Mouse (Mus musculus) stomach, postnatal 0 days (tissue): ENCODE results near the gene Pcnx3. TPM values are rescaled to one million over a fixed set of nuclear protein-coding genes. Genes with fewer than 3 reads are reported as not detected.

Experiments
- ATAC-seq: fragments of 200-750 bp; cut with Nextera tagmentation; 2 replicates; pipeline ENCODE4 v1.8.0; 2017; ENCODE audit not compliant: low FRiP score, low TSS enrichment
- DNase-seq: peaks from one replicate; pipeline ENCODE4 v3.0.0-alpha.2; 2016; ENCODE audit warnings: low spot score
- H3K27ac ChIP-seq: fragments of 300-500 bp; sonication (generic); replicated peaks from 2 replicates; pipeline ENCODE4 v1.5.1; 2014; ENCODE audit warnings: mild to moderate bottlenecking, control low read depth
- H3K27me3 ChIP-seq: fragments of 300-500 bp; sonication (generic); 2 replicates; pipeline ENCODE4 v1.6.1; 2014; ENCODE audit warnings: low read length; ENCODE audit not compliant: control insufficient read depth, insufficient read depth
- H3K36me3 ChIP-seq: fragments of 300-500 bp; sonication (generic); 2 replicates; pipeline ENCODE4 v1.6.1; 2014; ENCODE audit warnings: low read length, mixed read lengths; ENCODE audit not compliant: control insufficient read depth, insufficient read depth
- H3K4me1 ChIP-seq: fragments of 300-500 bp; sonication (generic); replicated peaks from 2 replicates; pipeline ENCODE4 v1.6.1; 2014; ENCODE audit warnings: antibody characterized with exemption; ENCODE audit not compliant: control insufficient read depth, insufficient read depth
- H3K4me2 ChIP-seq: fragments of 300-500 bp; sonication (generic); replicated peaks from 2 replicates; pipeline ENCODE4 v1.6.1; 2014; ENCODE audit warnings: low read depth, mild to moderate bottlenecking, control low read depth, moderate library complexity
- H3K4me3 ChIP-seq: fragments of 300-500 bp; sonication (generic); 2 replicates; pipeline ENCODE4 v1.5.1; 2014; ENCODE audit warnings: low read depth, low read length, control low read depth
- H3K9ac ChIP-seq: fragments of 300-500 bp; sonication (generic); 2 replicates; pipeline ENCODE4 v1.6.1; 2014; ENCODE audit warnings: mild to moderate bottlenecking, low read length, control low read depth, mixed read lengths
- H3K9me3 ChIP-seq: fragments of 300-500 bp; sonication (generic); 2 replicates; pipeline ENCODE4 v1.6.1; 2016; ENCODE audit warnings: low read length; ENCODE audit not compliant: control insufficient read depth
- CTCF ChIP-seq: IDR thresholded peaks from 2 replicates; pipeline ENCODE4 v1.5.1; 2016; ENCODE audit warnings: antibody characterized with exemption, low read depth, mild to moderate bottlenecking, moderate library complexity
- EP300 ChIP-seq: optimal IDR thresholded peaks from 2 replicates; pipeline ENCODE3; 2016; ENCODE audit warnings: antibody characterized with exemption
- WGBS: fragments of 180-500 bp; shearing (Covaris S2); extraction: QIAGEN DNeasy Blood & Tissue Kit; methylation state at CpG from one replicate; pipeline ENCODE4 v1.1.7; 2014; 5-methylcytosine and 5-hydroxymethylcytosine counted together
- polyA plus RNA-seq: library from polyadenylated mRNA; unstranded; fragments of >200 nt; fragmentation: Nextera tagmentation; extraction: Ambion mirVana; gene quantifications from 2 replicates; pipeline ENCODE4 v1.2.1, GENCODE M21; 2015

The Pcnx3 gene
- polyA plus RNA-seq, 1 experiment from 2014 or later, result 6.5 TPM

DNA sequence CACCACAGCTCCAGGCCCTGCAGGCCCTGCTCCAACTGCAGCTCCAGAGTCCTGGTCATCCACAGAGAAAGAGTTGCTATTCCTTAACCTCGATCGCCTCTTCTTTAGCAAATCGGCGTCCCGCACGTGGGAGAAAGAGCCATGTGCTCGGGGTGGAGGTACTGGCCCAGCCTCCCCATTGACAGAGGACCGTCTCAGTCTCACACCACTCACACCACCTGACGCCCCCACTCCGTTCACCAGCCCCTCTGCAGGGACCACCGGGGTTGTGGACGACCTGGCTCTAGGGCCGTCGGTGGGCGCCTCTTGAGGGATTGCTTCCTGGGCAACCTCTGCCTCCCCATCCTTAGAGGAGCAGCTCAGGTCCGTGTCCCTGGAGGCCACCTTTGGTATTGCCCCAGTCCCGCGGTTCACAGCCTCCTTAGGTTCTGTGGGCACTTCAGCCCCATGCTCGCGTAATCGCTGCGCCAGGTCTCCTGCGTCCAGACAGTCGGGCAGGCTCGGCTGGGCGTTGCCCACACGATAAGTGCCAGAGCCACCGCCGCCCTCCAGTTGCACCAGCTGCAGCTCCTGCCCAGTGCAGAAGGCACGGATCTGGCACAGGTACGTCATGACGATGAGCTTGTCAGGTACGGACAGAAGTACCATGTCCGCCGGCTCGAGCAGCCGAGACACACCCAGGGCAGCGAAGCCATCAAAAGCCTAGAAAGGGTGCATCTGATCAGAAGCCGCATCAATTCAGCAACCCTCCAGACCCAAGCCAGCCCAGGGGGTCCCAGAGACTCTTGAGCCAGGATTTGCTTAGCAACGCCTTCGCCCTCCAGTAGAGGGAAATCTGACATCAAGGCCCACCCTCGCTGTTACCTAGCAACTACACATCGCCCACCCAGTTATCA lies 27.3 kb upstream of the Pcnx3 start:
- peak overlapping the region; percentile 23; the same call in 1 of the 2 replicates for H3K9ac ChIP-seq
- 38% methylated on average over 43 of the region's 43 CpGs for whole genome bisulfite sequencing
- H3K27ac ChIP-seq, result no peak overlapping the region
- H3K4me1 ChIP-seq, result peaks cover 7% of the 10 kb centered on the region; the same call in 1 of the 2 replicates
- peak overlapping the region; percentile 31 for H3K4me2 ChIP-seq
- peak; percentile 85 for DNase-seq
- peak; percentile 87 for ATAC-seq
- H3K36me3 ChIP-seq, result peaks cover 26% of the 10 kb centered on the region
- no peaks in the 10 kb centered on the region for H3K27me3 ChIP-seq
- H3K9me3 ChIP-seq, result no peaks in the 10 kb centered on the region
- TF ChIP-seq CTCF (peak; percentile 63), EP300 (no peak)
- no peak overlapping the region for H3K4me3 ChIP-seq

DNA sequence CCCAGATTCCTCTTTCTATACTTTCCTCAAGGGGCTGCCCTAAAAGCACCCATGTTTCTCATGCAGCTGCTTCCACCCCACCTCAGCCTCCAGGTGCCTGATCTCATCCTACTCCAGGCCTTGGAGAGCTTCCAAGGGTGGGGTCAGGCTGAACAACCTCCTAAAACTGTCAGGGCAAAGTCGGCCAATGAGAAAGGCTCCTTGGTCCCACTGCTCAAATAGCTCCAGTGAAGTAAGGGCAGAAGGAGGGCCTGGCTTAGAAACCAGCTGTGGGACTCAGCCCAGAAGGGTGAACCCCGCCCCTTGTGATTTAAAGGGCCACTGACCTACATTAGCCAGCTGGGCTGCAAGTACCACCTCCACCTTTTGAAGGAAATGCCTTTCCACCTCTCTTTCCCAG lies 25.0 kb upstream of the Pcnx3 start:
- 0% methylated on average over 1 of the region's 2 CpGs for WGBS
- DNase-seq, result peak; percentile 82
- H3K4me2 ChIP-seq, result no peak overlapping the region; the same call in 1 of the 2 replicates

DNA sequence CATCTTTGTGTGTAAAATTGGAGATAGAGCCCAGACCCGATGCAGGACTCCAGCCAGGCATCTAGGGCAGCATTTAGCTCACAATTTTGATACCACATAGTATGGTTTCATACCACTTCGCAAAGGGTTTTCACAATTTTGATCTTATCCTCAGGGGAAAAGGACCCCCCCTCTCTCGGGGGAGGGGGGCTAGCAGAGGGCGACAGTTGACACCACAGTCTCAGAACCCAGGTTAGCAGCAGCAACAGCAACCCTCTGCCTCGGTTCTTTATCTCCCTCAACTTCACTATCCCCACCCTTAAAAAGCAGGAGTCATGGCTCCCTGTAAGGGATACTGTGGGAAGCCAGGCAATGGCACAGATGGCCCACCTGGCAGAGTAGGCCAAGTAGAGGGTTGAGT lies 24.5 kb upstream of the Pcnx3 start:
- H3K27ac ChIP-seq, result peak overlapping the region; percentile 70
- H3K4me3 ChIP-seq, result no peak overlapping the region
- 63% methylated on average over 5 of the region's 5 CpGs for WGBS
- no peaks in the 10 kb centered on the region for H3K27me3 ChIP-seq
- no peak overlapping the region; the same call in 1 of the 2 replicates for H3K4me2 ChIP-seq
- ATAC-seq (0 out of 2 replicates have a peak, but pooled peaks have one; percentile 0), DNase-seq (no peak)
- H3K9ac ChIP-seq, result no peak overlapping the region
- peaks cover 11% of the 10 kb centered on the region for H3K36me3 ChIP-seq
- H3K4me1 ChIP-seq, result peaks cover 7% of the 10 kb centered on the region; the same call in 1 of the 2 replicates
- H3K9me3 ChIP-seq, result no peaks in the 10 kb centered on the region
- TF ChIP-seq CTCF (no peak), EP300 (no peak)

More for the DNA sequence above, 25.0 kb upstream of the Pcnx3 start:
- Histone ChIP-seq H3K27me3 (no peaks in the 10 kb centered on the region), H3K4me3 (no peak overlapping the region), H3K9me3 (no peaks in the 10 kb centered on the region), H3K27ac (peak overlapping the region; percentile 70), H3K9ac (no peak overlapping the region), H3K4me1 (peaks cover 7% of the 10 kb centered on the region; the same call in 1 of the 2 replicates), H3K36me3 (peaks cover 11% of the 10 kb centered on the region)
- peak; percentile 79 for ATAC-seq
- TF ChIP-seq CTCF (no peak), EP300 (no peak)

DNA sequence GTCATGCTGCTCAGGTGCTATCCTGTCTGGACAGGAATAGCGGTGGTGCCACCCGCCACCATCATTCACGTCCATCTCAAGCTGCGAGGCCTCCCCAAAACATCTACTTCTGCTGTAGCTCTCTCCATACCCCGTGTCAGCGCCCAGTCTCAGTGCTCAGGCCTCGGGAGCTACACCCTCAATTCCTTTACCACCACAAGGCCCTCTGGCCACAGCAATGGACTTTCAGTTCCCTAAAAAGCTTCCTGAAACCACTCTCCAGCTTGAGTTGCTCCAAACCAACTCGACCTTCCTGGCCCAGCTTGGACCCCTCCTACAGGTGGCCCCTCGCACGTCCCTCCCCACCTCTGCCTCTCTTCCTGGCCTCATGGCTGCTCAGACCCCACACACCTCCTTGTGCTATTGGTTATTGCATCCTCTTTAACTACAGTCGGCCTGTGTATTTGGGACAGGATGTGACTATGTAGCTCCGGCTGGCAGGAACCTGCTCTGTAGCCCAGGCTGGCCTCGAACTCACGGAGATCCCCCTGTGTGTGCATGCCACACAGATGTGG lies 23.3 kb upstream of the Pcnx3 start:
- DNase-seq (no peak), ATAC-seq (no peak)
- H3K4me2 ChIP-seq, result no peak overlapping the region
- H3K4me3 ChIP-seq, result no peak overlapping the region
- H3K36me3 ChIP-seq, result peaks cover 15% of the 10 kb centered on the region
- no peak overlapping the region for H3K27ac ChIP-seq
- no peaks in the 10 kb centered on the region for H3K9me3 ChIP-seq
- TF ChIP-seq EP300 (no peak), CTCF (no peak)
- H3K27me3 ChIP-seq, result no peaks in the 10 kb centered on the region
- no peak overlapping the region for H3K9ac ChIP-seq
- 88% methylated on average over 14 of the region's 14 CpGs for WGBS
- H3K4me1 ChIP-seq, result peaks cover 7% of the 10 kb centered on the region; the same call in 1 of the 2 replicates

DNA sequence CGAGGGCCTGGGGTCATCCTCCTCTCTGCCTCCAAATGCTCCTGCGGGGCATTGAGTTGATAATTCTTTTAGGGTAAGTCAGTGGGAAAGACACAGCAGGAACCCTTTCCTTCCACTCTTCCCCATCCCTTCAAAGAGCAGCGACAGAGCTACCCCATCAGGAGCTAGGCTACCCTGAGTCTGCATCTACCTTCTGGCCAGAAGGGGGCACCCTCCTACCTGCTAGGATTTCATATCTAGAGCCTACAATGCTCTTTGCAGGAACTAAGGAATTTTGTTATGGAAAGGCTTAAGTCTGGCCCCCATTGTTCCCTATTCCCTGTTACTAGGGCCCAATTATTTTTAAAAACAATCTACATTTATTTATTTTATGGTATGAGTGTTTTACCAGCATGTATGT lies 22.5 kb upstream of the Pcnx3 start:
- 22% methylated on average over 3 of the region's 3 CpGs for WGBS
- no peak for TF ChIP-seq EP300
- TF ChIP-seq CTCF, result peak; percentile 90

More for the DNA sequence above, 22.5 kb upstream of the Pcnx3 start:
- H3K27ac ChIP-seq, result no peak overlapping the region
- H3K27me3 ChIP-seq, result no peaks in the 10 kb centered on the region
- no peak for ATAC-seq
- DNase-seq, result peak; percentile 77
- H3K36me3 ChIP-seq, result peaks cover 15% of the 10 kb centered on the region
- H3K4me1 ChIP-seq, result peaks cover 7% of the 10 kb centered on the region; the same call in 1 of the 2 replicates
- H3K4me3 ChIP-seq, result no peak overlapping the region
- H3K9ac ChIP-seq, result no peak overlapping the region
- H3K4me2 ChIP-seq, result no peak overlapping the region
- no peaks in the 10 kb centered on the region for H3K9me3 ChIP-seq
